Mouse (Mus musculus): Measurements from ENCODE around the gene Apbb2.

Gene Apbb2

DNA sequence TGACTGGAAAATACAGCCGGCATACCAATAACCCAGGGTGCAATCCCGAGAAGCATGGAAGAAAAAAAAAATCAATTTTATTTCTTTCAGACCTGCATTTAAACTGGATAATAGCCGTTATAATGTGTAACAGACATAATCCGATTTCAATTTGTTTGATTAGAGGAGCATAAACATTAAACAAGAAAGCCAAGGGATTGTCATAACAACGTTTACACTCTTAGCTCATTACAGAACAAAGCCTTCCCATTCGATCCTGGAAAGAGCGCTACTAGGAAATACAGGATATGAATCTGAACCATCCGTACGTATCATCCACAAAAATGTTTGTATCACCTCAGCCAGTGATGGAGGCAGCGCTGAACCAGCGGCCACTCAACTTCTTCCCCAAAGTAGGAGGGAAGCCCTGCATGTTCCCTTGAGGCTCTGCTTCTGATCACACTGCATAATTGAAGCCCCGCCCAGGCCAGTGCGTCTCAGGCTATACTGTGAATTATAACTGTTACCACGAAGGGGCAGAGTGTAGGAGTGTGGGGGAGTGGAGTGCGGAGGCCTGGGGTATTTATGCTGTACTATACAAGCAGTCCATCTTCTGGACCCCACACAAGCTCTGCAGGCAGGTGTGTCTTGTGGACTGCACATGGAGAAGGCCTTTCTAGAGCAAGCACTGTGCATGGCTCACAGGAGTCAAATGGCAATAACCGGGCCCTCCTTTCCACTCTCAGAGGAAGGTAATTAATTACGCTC lies 278.1 kb downstream of the Apbb2 start:
- DNase-seq (ENCODE audit: low spot score): no peak

DNA sequence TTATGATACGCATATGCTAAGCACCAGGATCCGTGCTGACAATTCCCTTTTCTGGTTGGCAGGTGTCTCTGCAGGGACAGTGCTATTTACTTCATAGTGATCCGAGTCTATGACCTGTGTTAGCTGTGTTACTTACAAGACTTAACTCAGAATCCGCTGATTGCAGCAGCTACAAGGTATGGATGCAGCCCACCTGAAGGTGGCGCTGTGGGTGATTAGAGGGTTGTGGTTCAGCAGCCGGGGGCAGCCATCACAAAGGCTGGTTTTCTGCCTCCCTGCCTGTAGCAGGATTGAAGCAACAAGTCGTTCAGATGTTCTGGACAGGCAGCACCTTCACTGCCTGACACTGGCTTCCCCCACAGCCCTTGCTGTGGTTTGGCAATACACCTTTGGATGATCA lies 280.0 kb downstream of the Apbb2 start:
- no peak for DNase-seq (ENCODE audit: low spot score)

DNA sequence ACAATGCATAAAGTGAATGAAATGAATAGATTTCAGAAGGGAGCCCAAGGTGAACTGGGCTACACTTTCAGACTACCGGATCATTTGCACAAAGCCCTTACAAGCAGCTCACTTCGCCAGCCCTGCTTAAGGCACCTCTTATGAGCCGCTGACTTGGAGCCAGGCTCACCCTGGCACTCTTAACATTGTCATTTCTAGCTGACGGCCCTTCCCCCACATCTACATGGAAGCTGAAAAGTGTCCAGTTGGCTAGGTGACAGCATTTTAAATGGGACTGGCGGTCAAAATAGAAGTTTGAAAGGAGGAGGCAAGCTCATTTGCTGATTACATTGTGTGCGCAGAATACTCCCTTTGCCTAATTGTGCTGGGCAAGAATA lies 280.6 kb downstream of the Apbb2 start:
- DNase-seq (ENCODE audit: low spot score): no peak

DNA sequence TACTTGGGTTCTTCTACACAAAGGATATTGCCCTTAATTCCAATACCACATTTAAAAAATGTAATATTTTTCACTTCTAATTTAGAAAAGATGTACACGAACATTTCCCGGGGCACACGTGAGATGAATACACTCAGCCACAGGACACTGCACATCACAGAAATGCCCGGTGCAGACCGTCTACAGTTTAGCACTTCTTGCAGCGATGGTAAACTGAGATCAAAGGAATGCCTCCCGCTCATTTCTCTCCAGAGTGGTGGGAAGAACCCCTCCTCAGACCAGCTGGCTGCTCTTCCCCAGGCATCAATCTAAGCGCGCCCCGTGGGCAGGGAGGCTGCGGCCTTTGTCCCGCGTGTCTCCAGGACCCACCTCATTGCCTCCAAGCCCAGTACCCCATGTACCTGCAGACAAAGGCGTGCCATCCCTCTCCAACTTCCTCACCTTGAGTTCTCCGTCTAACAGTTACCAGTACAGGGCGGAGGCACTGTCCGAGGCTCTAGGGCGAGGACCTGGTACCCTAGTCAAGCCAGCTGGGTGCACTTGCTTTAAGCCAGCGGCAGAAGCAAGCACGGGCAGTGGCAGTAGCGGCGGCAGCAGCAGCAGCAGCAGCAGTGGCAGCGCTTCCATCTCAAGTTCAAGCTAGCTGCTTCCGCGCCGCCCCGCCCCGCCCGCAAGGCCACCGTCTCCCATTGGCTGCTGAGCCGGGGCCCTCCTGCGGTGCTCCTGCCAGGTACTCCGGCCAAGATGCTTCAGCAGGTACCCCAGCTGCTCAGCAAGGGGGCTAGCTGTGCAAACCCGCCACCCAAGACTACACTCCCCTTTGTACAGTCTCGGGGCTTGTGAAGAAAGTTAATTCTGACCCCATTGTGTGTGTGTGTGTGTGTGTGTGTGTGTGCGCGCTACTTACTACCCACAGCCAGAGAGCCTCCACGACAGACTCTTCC lies 281.3 kb downstream of the Apbb2 start:
- DNase-seq (ENCODE audit: low spot score): no peak

DNA sequence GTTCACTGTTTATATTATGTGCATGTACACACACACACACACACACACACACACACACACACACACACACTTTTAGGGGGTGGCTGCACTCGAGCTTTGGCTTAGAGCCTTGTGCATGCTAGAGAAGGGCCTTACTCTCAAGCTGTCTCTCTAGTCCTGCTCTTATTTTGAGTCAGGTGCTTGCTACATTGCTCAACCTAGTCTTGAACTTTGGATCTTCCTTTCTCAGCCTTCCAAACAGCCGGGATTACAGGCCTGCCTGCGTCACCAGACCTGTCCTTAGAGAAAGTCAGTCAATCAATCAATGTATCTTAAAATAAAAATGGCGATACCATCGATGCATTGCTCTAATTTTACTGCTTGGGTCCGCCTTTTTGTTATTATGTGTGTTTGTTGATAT lies 287.8 kb downstream of the Apbb2 start:
- no peak for DNase-seq (ENCODE audit: low spot score)

DNA sequence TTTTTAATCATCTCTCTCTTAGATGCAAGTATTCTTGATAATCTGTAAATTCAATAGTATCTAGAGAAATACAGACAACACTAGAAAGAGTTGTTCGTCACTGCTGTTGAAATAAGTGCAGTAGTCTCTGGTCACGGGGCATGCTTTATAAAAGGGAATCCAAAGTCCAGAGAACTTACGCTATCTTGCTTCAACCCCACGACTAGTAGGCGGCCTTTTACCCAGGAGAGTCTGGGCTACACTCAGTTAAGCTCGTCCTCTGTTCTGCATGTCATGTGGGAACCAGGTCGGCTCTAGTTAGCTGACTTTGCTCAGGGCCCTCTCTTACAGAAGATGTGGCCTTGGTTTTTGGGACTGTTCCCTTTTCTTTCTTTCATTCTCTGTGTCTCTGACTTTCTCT lies 289.8 kb downstream of the Apbb2 start:
- no peak for DNase-seq (ENCODE audit: low spot score)

DNA sequence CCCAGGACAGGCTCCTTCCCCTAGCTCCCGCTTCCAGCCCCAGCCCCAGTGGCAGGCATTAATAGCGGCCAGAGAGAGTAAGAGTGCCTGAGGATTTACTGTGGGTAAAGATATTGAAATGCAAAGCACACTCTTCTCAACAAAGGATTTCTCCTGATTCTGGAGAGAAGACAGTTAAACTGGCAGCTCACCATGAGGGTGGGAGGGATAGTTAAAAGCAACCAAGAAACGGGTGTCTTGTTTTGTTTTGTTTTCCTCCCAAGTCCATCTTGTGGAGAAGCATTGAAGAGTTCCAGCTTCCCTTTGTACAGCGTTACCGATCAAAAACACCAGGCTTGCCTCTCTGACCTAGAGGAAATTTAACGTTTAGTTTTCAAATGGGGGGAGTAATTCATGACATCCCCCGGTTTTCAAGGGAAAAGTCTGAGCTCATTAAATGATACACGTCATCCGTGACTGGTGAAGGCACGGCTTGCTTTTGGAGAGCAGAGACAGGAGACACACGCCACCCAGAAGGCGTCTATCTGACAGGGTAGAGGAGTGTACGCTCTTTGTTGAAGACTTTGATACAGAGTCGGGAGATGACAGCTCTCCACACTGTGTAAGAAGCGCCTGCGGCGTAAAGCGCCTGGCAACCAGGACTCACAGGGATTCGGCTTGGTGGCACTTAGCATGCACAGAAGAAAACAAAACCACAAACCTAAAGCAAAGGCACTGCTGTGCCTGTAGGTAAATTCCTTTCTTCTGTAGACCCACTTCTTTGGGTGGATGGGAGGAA lies 290.4 kb downstream of the Apbb2 start:
- DNase-seq (ENCODE audit: low spot score): no peak

DNA sequence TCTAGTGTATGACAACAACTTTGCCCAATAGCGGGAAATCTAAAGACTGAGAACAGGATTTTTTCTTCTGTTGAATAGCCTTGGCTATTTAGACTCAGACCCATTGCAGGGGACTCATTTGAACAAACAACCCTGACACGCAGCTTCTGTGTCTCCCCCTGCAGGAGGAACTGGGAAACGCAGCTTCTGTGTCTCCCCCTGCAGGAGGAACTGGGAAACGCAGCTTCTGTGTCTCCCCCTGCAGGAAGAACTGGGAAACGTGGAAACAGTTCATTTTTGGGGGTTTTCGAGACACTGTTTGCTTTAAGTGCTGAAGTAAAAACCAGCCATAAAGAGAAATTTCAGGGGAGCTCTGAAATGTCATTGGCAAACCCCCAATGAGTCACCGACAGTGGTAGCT lies 292.2 kb downstream of the Apbb2 start:
- no peak for DNase-seq (ENCODE audit: low spot score)

DNA sequence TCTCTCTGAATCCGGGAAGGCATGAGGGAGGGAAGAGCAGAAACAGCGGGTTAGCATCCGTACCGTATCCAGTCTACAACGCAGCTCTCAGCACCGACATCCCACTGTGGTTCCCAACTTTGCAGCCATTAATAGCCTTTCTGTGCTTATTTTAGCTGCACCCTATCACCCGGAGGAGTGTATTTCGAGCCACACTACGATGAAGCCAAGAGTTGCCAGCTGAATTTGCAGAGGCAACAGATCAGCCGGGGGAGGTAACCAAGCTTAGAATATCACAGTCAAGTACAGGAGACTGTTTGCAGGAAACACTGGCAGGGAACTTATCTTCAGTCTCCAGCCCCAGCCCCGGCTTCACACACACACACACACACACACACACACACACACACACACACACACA lies 295.0 kb downstream of the Apbb2 start:
- DNase-seq (ENCODE audit: low spot score): peak; percentile 81

DNA sequence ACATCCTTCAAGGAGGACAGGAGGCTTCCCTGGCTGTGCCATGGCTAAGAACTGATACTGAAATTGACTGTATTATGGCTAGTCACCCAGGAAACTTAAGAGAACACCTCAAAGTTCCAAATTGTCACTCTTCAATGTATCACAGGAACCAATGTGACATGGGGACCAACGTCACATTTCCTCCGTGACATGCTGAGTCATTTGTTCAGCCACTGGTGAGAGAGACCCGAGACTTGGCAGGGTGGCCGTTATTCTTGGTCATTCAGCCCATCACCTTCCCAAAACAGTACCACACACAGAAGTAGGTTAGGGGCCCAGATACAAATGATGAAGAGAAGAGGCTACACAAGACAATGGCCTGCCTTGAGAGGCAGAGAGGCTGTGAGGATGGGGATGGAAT lies 295.5 kb downstream of the Apbb2 start:
- no peak for DNase-seq (ENCODE audit: low spot score)

DNA sequence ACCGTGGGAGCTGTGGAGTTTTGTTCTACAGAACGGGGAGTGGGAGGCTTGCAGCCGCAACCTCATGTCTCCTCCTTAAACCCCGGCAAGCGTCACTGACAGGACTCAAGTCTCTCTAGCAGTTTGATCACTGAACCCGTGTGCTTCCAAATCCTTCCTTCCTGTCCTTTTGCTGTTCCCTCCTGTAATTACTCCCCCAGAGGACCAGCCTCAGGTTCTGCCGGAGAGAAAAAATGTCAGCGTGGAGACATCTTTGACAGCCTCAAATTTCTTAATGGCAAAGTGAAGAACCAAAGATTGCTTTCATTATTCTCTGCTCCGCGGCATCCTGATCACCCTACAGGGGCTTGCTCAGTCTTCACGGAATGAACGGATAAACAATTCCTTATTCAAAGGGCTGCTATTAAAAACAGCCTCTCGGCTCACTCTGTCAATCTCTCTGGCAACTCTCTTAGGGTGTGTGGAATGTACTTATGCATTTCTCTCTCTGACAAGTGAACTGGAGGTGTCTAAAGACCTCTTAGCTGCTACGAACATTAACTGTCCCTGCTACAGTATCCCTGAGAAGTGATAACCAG lies 298.7 kb downstream of the Apbb2 start:
- DNase-seq (ENCODE audit: low spot score): no peak

DNA sequence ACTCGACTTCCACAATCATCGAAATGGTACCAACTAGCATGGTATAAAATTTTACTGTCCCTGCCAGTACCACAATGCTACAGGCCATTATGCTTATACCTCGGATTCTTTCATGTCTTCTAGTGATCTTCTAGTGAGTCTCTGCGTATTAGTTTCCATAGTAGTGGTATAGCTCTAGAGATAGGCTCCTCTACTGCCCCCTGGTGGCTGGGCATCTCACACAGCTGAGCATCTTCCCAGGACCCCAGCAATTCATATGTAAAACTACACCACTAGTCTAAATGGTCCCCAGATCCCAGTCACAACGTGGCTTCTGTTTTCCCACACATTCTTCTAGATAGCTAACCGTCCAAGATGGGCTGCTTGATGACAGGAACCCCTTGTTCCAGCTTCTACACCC lies 299.2 kb downstream of the Apbb2 start:
- DNase-seq (ENCODE audit: low spot score): peak; percentile 67

DNA sequence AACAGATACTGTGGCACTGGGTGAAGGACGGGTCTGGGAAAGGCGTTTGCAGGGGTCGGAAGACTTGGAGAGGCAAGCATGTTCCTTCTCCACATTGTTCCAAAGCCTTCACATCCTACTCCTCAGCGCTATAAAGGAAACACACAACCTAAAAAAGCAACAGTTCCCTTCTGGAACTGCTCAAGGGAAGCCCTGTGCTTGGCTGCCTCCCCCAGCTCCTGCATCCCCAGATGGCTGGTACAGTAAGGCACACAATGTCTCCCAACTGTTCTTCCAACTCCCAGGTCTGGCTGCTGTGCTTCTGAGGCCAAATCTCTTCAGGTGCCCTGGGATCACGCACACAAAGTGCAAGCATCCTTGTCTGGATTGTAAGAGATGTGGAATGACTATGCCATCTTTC lies 302.8 kb downstream of the Apbb2 start:
- DNase-seq (ENCODE audit: low spot score): no peak

DNA sequence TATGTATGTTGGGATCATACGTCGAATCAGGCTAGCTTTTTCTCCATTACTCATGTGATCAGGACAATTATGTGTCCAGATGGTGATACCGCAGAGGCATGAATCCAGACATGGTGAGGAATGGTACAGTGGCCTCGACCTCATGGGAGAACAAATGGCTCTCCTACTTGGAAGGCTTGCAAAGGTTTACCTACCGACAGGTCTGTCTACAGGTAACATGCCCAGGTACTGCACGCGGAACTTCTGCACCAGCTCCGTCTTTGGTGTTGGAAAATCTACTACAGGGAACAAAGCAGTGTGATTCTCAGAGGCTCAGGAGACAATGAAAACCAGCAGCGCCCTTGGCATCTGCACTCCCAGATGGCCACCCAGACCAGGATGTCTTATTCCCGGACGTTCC lies 307.8 kb downstream of the Apbb2 start:
- no peak for DNase-seq (ENCODE audit: low spot score)

DNA sequence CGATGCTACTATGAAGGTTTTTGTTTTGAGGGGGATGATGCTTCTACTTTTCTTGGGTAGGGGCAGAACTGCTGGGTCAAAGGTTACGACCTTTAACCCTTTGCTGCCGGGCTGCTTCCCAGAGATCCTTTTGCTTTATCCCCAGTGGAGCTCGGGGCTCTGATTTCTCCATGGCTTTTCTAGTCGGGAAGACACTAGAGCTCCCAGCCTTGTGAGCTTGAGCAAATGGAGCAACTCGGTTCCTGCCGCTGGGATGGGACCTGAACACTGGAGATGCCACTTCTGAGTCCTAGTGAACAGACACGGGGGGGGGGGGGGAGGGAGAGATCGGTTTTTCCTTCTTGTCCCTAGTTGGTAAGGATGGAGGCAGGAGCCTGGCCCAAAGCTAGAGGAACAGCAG lies 308.3 kb downstream of the Apbb2 start:
- DNase-seq (ENCODE audit: low spot score): no peak

DNA sequence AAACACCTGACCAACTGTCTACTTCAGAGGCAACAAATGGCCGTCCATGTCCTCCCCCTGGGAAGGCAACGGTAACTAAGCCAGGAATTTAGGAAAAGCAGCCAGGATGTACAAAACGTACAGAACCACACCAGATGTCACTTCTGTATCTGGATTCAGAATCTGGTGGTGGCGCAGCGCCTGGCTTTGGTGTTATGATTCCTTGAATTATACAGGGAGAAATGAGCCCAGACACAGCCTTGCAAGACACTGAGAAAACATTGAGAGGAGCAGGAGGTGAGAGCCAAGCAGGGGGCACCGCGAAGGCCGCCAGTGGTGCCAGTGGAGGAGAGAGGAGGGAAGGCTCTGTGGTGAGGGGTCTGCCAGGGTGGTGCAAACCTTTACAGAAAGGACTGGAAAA lies 313.1 kb downstream of the Apbb2 start:
- DNase-seq (ENCODE audit: low spot score): no peak

DNA sequence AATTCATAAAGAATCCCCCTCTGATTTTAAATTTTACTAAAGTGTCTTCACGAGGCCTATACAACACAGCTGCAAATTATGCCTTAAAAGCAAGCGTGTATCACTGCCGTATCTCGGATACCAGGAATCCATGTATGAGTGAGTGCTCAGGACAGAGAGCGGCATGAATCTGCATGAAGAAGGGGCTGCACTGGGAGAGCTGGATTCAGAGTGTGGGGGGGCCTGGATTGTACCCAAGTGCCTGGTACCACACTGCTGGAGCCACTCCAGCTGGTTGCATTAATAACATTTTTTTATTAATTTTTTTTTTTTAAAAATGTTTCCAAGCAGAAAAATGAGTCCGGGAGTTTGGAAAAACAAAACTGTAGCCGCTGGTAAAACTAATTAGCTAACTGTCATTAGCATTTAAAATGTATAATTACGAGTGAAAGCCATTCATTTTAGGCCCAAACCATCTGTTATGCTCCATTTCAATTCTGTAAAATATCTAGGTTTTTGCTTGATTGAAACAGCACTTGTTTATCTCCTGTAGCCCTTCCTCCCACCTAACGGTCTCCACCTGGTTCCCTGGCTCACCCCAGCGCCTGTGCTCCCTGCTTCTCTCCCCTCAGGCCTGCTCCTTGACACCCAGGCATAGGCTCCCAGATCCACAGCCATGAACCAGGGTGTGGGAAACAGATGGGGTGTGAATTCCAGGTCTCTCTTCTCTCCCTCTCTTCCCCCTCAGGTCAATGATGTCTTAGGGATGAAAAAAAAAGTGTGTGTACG lies 314.1 kb downstream of the Apbb2 start:
- no peak for DNase-seq (ENCODE audit: low spot score)

DNA sequence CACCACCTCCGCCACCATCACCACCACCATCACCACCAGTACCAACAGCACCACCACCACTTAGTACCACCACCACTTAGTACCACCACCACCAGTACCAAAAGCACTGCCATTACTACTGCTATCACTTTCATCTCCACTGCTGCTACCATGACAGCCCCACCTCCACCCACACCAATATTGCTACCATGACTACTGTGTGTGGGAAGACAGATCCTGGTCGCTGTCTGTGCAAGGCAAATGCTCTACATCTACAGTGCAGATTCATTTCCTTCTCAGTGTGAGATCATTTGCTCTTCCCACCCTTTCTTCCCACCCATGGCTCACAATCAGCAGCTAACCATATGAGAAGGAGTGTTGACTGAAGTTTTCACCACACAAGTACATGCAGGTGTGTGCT lies 315.7 kb downstream of the Apbb2 start:
- DNase-seq (ENCODE audit: low spot score): peak; percentile 50

DNA sequence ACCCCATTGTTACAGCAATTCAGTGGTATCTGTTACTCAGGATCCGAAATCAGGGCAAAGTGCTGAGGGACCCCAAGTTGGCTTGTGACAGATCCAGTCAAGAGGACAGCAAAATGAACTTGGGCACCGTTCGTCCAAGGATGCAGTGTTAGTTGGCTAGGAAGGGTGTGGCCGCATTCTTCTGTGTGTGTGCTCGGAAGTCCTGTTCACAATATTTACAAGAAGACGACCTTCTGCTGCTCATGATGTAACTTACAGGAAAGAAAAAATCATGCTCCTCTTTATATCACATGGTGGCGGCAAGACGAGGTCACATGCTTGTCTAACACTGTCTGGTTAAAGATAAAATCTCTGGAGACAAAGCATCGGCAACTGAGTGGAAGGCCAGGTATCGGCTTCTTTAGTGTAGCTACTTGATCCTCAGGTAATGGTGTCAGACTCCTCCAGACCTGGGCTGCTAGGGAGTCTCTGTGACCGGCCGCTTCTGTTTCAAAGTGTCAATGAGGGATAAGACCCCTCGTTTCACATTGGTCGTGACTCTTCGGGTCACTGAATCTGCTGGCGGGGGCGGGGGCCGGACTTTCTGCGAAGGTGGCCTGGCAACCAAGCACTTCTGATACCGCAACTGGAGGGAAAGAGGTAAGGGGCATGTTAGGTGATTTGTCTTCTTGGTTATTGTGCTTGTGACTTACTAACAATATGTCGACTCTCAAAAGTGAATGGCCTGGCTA lies 316.3 kb downstream of the Apbb2 start:
- DNase-seq (ENCODE audit: low spot score): no peak

DNA sequence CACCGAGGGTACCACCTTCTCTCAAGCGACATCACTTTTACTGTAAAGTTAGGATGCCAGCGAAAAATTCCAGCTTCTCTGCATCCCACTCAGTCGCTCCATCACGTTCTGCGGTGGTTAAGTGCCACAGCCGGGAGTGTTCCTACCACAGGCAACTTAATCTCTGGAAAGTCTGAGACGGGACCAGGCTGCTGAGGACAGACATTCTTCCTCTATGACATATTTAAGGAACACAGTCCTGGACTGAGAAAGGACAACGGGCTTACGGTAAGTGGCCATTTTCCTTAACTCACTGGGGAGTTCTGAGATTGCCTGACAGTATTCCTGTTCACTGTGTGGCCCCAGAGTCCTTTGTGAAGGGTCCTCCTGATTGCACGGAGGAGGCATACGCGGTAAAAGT lies 318.0 kb downstream of the Apbb2 start:
- DNase-seq (ENCODE audit: low spot score): no peak

DNA sequence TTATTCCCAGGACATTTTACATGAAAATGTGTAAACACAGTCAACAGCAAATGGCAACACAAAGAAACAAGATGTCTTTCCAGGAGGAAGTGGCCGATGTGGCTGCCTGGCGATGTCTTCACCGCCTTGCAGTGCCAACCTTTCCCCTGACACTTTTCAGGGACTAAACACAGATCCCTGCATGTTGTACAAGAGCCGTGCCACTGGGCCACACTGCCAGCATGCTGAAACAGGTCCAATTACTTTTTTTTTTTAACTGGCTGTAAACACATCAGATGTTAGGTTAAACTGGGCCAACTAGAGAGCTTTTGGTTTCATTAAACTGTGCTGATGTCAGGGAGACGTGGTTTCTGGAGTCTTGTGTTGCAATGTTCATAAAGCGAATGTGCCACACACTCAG lies 319.7 kb downstream of the Apbb2 start:
- no peak for DNase-seq (ENCODE audit: low spot score)
